Mouse (Mus musculus) neural tube, embryonic 15.5 days (tissue): ENCODE measurements at regions not wholly inside any gene's neighbourhood (a gene's known extent, or its start where the extent isn't known, plus 50 kb on each side); places are given as distances from the start of the nearest gene placed in this dataset.

ENCODE experiments used
- ATAC-seq: fragments of 200-750 bp; cut with Nextera tagmentation; 2 replicates; pipeline ENCODE4 v1.8.0; 2017; ENCODE audit warnings: mild to moderate bottlenecking, moderate TSS enrichment, moderate library complexity; ENCODE audit not compliant: low FRiP score
- H3K27ac ChIP-seq: fragments of 300-500 bp; sonication (generic); replicated peaks from 2 replicates; pipeline ENCODE4 v1.5.1; 2015; ENCODE audit warnings: mild to moderate bottlenecking, inconsistent platforms
- H3K27me3 ChIP-seq: fragments of 300-500 bp; sonication (generic); replicated peaks from 2 replicates; pipeline ENCODE4 v1.6.1; 2015; ENCODE audit warnings: inconsistent platforms
- H3K36me3 ChIP-seq: fragments of 300-500 bp; sonication (generic); 2 replicates; pipeline ENCODE4 v1.6.1; 2015; ENCODE audit warnings: inconsistent platforms
- H3K4me1 ChIP-seq: fragments of 300-500 bp; sonication (generic); 2 replicates; pipeline ENCODE4 v1.6.1; 2015; ENCODE audit warnings: inconsistent platforms
- H3K4me2 ChIP-seq: fragments of 300-500 bp; sonication (generic); 2 replicates; pipeline ENCODE4 v1.6.1; 2015; ENCODE audit warnings: inconsistent platforms, mild to moderate bottlenecking, moderate library complexity
- H3K4me3 ChIP-seq: fragments of 300-500 bp; sonication (generic); replicated peaks from 2 replicates; pipeline ENCODE4 v1.5.1; 2015; ENCODE audit warnings: mild to moderate bottlenecking, inconsistent platforms
- H3K9ac ChIP-seq: fragments of 300-500 bp; sonication (generic); replicated peaks from 2 replicates; pipeline ENCODE4 v1.6.1; 2015; ENCODE audit warnings: mild to moderate bottlenecking, inconsistent platforms
- H3K9me3 ChIP-seq: fragments of 300-500 bp; sonication (generic); replicated peaks from 2 replicates; pipeline ENCODE4 v1.6.1; 2016; ENCODE audit warnings: inconsistent platforms
- WGBS: fragments of 180-500 bp; shearing (Covaris S2); methylation state at CpG from one replicate; pipeline ENCODE4 v1.1.7; 2015; ENCODE audit warnings: mixed read lengths; 5-methylcytosine and 5-hydroxymethylcytosine counted together

GRCm38 (mm10) chr3:52634353-52634752 is 366.2 kb downstream of the Foxo1 start:
- H3K36me3 ChIP-seq = no peaks in the 10 kb centered on the region
- no peak overlapping the region for H3K4me2 ChIP-seq
- H3K27me3 ChIP-seq = no peaks in the 10 kb centered on the region
- H3K4me1 ChIP-seq = peaks cover 13% of the 10 kb centered on the region
- H3K9ac ChIP-seq = no peak overlapping the region
- no peak overlapping the region for H3K27ac ChIP-seq
- 32% methylated on average over 6 of the region's 6 CpGs for WGBS
- ATAC-seq = no peak; the same call in 1 of the 2 replicates
- no peak overlapping the region for H3K4me3 ChIP-seq
- H3K9me3 ChIP-seq = no peaks in the 10 kb centered on the region

DNA sequence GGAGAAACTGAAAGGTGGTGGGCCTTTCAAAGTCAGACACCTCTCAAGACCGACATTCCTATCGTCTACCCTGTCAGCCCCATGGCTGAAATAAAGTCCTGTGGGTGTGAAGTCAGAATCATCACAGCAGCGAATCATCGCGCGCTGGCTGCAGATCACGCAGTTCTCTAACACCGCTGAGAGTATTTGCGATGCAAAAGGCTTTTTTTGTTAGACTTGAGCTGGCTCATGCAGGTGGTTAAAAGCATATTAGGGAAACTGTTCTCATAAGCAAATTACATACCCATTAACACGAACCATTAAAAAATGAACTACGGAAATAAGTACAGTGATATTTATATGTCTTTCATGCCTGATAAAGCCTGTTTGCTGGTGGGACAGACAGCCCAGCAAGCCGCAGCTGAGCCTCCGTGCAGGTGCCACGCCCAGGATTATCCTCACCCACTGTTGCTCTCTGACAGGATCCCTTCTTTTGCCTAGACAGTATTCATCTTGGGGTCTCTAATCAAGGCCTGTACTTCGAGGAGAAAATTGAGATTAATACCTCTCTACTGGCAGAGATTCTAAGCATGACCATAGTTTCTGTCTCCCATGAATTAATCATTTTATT is 365.5 kb downstream of the Foxo1 start:
- Histone ChIP-seq H3K9me3 (no peaks in the 10 kb centered on the region), H3K27me3 (no peaks in the 10 kb centered on the region), H3K4me2 (no peak overlapping the region), H3K4me3 (no peak overlapping the region), H3K36me3 (no peaks in the 10 kb centered on the region), H3K4me1 (peaks cover 13% of the 10 kb centered on the region), H3K9ac (no peak overlapping the region), H3K27ac (no peak overlapping the region)
- WGBS = 71% methylated on average over 15 of the region's 15 CpGs
- no peak for ATAC-seq

DNA sequence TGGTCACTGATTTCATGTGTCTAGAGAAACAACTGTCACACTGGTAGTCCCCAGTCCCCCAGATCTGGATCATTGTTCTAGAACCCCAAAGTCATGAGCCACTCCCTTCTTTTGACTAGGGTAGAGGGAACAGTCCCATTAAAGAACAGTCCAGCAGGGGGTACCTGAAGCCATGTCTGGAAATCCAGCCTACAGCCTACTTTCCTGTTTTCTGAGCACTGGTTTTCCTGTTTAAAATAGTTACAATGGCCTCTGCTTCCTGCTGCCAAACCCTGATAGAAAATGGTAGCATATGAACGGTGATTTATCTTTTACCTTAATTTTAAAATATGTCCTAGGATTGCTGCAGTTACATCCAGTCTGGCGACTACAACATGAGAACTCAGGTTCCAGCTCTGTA is 364.5 kb downstream of the Foxo1 start:
- no peaks in the 10 kb centered on the region for H3K36me3 ChIP-seq
- no peaks in the 10 kb centered on the region for H3K27me3 ChIP-seq
- no peaks in the 10 kb centered on the region for H3K9me3 ChIP-seq
- no peak for ATAC-seq
- no peak overlapping the region for H3K4me2 ChIP-seq
- 95% methylated on average over 2 of the region's 2 CpGs for WGBS
- H3K9ac ChIP-seq = no peak overlapping the region
- H3K4me3 ChIP-seq = no peak overlapping the region
- H3K4me1 ChIP-seq = peaks cover 13% of the 10 kb centered on the region
- H3K27ac ChIP-seq = no peak overlapping the region

DNA sequence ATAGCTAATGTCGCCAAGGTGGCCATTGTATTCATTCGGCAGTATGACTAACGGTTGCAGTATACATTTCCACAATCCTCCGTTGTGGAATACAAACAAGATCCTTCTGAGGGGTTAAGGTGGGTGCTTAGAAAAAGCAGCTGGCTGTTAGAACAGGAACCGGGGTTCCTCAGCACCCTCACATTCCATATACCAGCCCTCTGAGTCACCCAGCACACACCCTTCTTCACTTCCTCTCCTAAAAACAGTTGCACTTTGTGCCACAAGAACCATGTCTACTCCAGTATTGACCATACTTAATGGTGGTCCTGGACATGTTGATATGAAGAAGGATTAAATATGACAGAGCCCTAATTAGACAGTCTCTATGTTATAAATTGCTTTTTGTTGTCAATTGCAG is 362.1 kb downstream of the Foxo1 start:
- WGBS = 80% methylated on average over 5 of the region's 5 CpGs
- H3K9ac ChIP-seq = no peak overlapping the region
- ATAC-seq = no peak

DNA sequence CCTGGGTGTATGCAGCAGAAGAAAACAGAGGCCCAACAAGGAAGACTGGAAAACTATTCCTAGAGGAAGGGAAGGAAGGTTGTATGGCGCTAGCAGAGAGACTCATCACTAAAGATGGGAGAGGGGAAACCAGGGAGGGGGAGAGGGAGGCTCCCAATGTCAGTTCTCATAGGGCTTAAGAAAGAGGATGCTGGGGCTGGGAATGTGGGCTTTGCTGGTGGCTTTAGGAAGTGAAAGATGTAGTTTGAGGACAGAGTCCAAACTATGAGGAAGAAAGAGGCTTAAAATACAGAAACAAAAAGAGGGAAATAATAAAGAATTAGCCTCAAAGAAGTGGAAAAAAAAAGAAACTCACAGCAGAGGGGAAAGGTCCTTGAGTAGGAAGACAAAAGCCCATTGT is 357.0 kb downstream of the Foxo1 start:
- no peak overlapping the region for H3K27ac ChIP-seq
- H3K27me3 ChIP-seq = no peaks in the 10 kb centered on the region
- no peak overlapping the region for H3K4me3 ChIP-seq
- H3K4me1 ChIP-seq = no peaks in the 10 kb centered on the region
- WGBS = 83% methylated on average over 1 of the region's 1 CpGs
- no peaks in the 10 kb centered on the region for H3K9me3 ChIP-seq
- no peak overlapping the region for H3K4me2 ChIP-seq
- H3K9ac ChIP-seq = no peak overlapping the region
- ATAC-seq = no peak
- H3K36me3 ChIP-seq = no peaks in the 10 kb centered on the region

More for the DNA sequence above, 362.1 kb downstream of the Foxo1 start:
- Histone ChIP-seq H3K4me1 (peaks cover 13% of the 10 kb centered on the region), H3K4me3 (no peak overlapping the region), H3K27me3 (no peaks in the 10 kb centered on the region), H3K9me3 (no peaks in the 10 kb centered on the region), H3K27ac (no peak overlapping the region), H3K36me3 (no peaks in the 10 kb centered on the region), H3K4me2 (no peak overlapping the region)

DNA sequence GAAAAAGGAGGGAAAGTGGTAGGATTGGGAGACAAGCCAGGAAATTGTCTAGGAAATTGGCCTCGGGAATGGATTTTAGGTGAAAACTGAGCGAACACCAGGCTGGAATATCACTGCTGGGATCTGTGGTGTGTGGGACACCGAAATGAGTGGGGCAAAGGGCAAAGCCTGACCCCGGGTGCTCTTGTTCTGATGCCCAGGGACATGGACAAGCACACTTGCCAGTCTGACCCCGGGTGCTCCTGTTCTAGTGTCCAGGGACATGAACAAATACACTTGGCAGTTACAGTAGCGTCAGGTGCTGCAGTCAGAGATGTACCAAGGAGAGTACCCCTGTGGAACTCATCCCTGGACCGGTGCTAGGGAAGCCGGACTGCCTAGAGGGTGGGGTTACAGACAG is 354.4 kb downstream of the Foxo1 start:
- ATAC-seq = no peak
- H3K4me3 ChIP-seq = no peak overlapping the region
- no peak overlapping the region for H3K27ac ChIP-seq
- H3K27me3 ChIP-seq = no peaks in the 10 kb centered on the region
- no peak overlapping the region for H3K9ac ChIP-seq
- WGBS = 92% methylated on average over 8 of the region's 8 CpGs
- no peaks in the 10 kb centered on the region for H3K4me1 ChIP-seq
- no peak overlapping the region for H3K4me2 ChIP-seq
- H3K36me3 ChIP-seq = no peaks in the 10 kb centered on the region
- no peaks in the 10 kb centered on the region for H3K9me3 ChIP-seq

- no peak for ATAC-seq
- Histone ChIP-seq H3K4me1 (no peaks in the 10 kb centered on the region), H3K36me3 (no peaks in the 10 kb centered on the region), H3K27me3 (no peaks in the 10 kb centered on the region), H3K4me2 (no peak overlapping the region), H3K27ac (no peak overlapping the region), H3K4me3 (no peak overlapping the region), H3K9ac (no peak overlapping the region), H3K9me3 (no peaks in the 10 kb centered on the region)
- WGBS = 87% methylated on average over 8 of the region's 8 CpGs
These were observed 353.8 kb downstream of the Foxo1 start for GRCm38 (mm10) chr3:52621936-52622335.

DNA sequence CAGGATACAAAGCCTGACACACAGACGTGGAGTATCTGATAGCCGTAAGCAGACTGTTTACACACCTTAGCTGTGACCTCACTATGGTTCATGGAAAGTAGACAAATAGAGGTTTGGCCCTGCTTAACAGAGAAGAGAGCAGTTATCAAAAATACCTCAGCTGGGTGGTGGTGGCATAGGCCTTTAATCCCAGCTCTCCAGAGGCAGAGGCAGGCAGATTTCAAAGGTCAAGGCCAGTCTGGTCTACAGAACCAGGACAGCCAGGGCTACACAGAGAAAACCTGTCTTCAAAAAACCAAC is 350.7 kb downstream of the Foxo1 start:
- no peak overlapping the region for H3K9ac ChIP-seq
- ATAC-seq = no peak
- 93% methylated on average over 2 of the region's 2 CpGs for WGBS

GRCm38 (mm10) chr3:52618212-52618924 is 350.2 kb downstream of the Foxo1 start:
- no peak overlapping the region for H3K9ac ChIP-seq
- H3K36me3 ChIP-seq = no peaks in the 10 kb centered on the region
- no peaks in the 10 kb centered on the region for H3K4me1 ChIP-seq
- WGBS = 87% methylated on average over 7 of the region's 7 CpGs
- H3K4me3 ChIP-seq = no peak overlapping the region
- no peaks in the 10 kb centered on the region for H3K27me3 ChIP-seq
- no peak for ATAC-seq
- no peaks in the 10 kb centered on the region for H3K9me3 ChIP-seq
- H3K4me2 ChIP-seq = no peak overlapping the region
- H3K27ac ChIP-seq = no peak overlapping the region

More for the DNA sequence above, 350.7 kb downstream of the Foxo1 start:
- Histone ChIP-seq H3K27me3 (no peaks in the 10 kb centered on the region), H3K4me3 (no peak overlapping the region), H3K36me3 (no peaks in the 10 kb centered on the region), H3K4me1 (no peaks in the 10 kb centered on the region), H3K4me2 (no peak overlapping the region), H3K9me3 (no peaks in the 10 kb centered on the region), H3K27ac (no peak overlapping the region)

- Histone ChIP-seq H3K27ac (no peak overlapping the region), H3K4me3 (no peak overlapping the region), H3K27me3 (no peaks in the 10 kb centered on the region), H3K36me3 (no peaks in the 10 kb centered on the region), H3K9ac (no peak overlapping the region), H3K4me2 (no peak overlapping the region), H3K9me3 (no peaks in the 10 kb centered on the region), H3K4me1 (no peaks in the 10 kb centered on the region)
- 48% methylated on average over 8 of the region's 8 CpGs for WGBS
- ATAC-seq = no peak
These were observed 349.4 kb downstream of the Foxo1 start for GRCm38 (mm10) chr3:52617413-52618149.

- no peak for ATAC-seq
- Histone ChIP-seq H3K36me3 (no peaks in the 10 kb centered on the region), H3K9ac (no peak overlapping the region)
These were observed 343.7 kb downstream of the Foxo1 start for GRCm38 (mm10) chr3:52611881-52612280.

DNA sequence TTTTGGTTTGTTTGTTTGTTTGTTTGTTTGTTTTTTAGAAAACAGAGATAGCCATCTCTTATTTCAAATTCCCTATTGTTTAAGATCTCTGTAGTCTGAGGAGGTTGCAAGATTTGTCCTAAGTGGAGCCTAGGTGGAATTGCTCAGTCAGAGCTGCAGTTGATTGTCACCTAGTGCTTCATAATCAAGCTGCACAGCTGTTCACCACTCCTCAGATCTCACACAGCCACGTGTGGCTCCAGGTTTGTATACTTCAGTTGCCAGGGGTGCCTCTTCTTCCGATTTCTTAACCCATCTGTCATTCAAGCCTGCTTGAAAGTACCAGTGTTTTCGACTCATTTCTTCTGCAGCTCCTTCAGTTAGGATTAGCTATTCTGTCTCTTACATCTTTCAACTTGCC is 342.3 kb downstream of the Foxo1 start:
- H3K27me3 ChIP-seq = no peaks in the 10 kb centered on the region
- H3K27ac ChIP-seq = no peak overlapping the region
- no peak overlapping the region for H3K4me3 ChIP-seq
- H3K9me3 ChIP-seq = no peaks in the 10 kb centered on the region
- H3K4me1 ChIP-seq = peaks cover 1% of the 10 kb centered on the region; the same call in 1 of the 2 replicates
- 75% methylated on average over 3 of the region's 3 CpGs for WGBS
- H3K36me3 ChIP-seq = no peaks in the 10 kb centered on the region
- no peak overlapping the region for H3K4me2 ChIP-seq
- ATAC-seq = no peak
- H3K9ac ChIP-seq = no peak overlapping the region

More at GRCm38 (mm10) chr3:52611881-52612280, 343.7 kb downstream of the Foxo1 start:
- H3K4me2 ChIP-seq = no peak overlapping the region
- 93% methylated on average over 8 of the region's 8 CpGs for WGBS
- H3K4me1 ChIP-seq = no peaks in the 10 kb centered on the region
- no peak overlapping the region for H3K4me3 ChIP-seq
- H3K27me3 ChIP-seq = no peaks in the 10 kb centered on the region
- no peak overlapping the region for H3K27ac ChIP-seq
- H3K9me3 ChIP-seq = no peaks in the 10 kb centered on the region
